ENCODE assay signal across 8 mouse cellular contexts in genomic region chr7:118584257-118584907, GRCm38 (mm10). TPM values are rescaled to one million over a fixed set of nuclear protein-coding genes. Genes with fewer than 3 reads are reported as not detected.
DNase-seq lines count a peak whose midpoint lies in the region; ATAC-seq and TF ChIP-seq lines count a peak whose summit lies in the region.

Tmc7 (minus strand) TSS chr7:118584736.

- whole genome bisulfite sequencing in embryonic facial prominence, embryonic 15.5 days: under 1% methylated on average over 50 of the region's 51 CpGs
- under 1% methylated on average over 50 of the region's 51 CpGs for WGBS in heart, embryonic 10.5 days
- 0% methylated on average over 48 of the region's 51 CpGs for WGBS in kidney, postnatal 0 days
- 1% methylated on average over 50 of the region's 51 CpGs for WGBS in liver, embryonic 14.5 days (ENCODE audit: insufficient replicate concordance)
- under 1% methylated on average over 50 of the region's 51 CpGs for WGBS in neural tube, embryonic 15.5 days

- TF ChIP-seq POLR2A in brain, embryonic 14.5 days (IDR thresholded peaks at IDR 0.05; ENCODE audit: borderline replicate concordance, extremely low read depth, insufficient read depth, insufficient read length, poor library complexity, severe bottlenecking): peak; percentile 70

- no peaks in the 10 kb centered on the region for H3K9me3 ChIP-seq in embryonic facial prominence, embryonic 15.5 days (replicated peaks)
- H3K9me3 ChIP-seq in heart, embryonic 10.5 days: no peaks in the 10 kb centered on the region; the same call in 1 of the 2 replicates
- H3K9me3 ChIP-seq in kidney, postnatal 0 days (replicated peaks; ENCODE audit: low read length): no peaks in the 10 kb centered on the region
- no peaks in the 10 kb centered on the region for H3K9me3 ChIP-seq in liver, embryonic 14.5 days (ENCODE audit: control insufficient read depth, low read length)
- no peaks in the 10 kb centered on the region for H3K9me3 ChIP-seq in neural tube, embryonic 15.5 days (replicated peaks)

- DNase-seq in CD4-positive helper T cell, adult 2 months (ENCODE audit: low read depth, low spot score): peak; percentile 16
- DNase-seq in brain, embryonic 14.5 days (ENCODE audit: low read depth): peak; percentile 91
- DNase-seq in heart, embryonic 10.5 days (ENCODE audit: low spot score): peak; percentile 81
- DNase-seq in kidney, postnatal 0 days (ENCODE audit: low spot score): peak; percentile 72
- no peak for DNase-seq in liver, embryonic 14.5 days (ENCODE audit: low read depth in 3 of 3, low spot score in 3 of 3)
- peak; percentile 61 for DNase-seq in thymus, postnatal 0 days (ENCODE audit: low spot score)

- peak; percentile 11; the same call in 1 of the 2 replicates for TF ChIP-seq CTCF in brain, embryonic 14.5 days (IDR thresholded peaks at IDR 0.05; ENCODE audit: borderline replicate concordance, extremely low read depth, insufficient read depth, insufficient read length)
- TF ChIP-seq CTCF in kidney, postnatal 0 days (IDR thresholded peaks at IDR 0.05; ENCODE audit: low read depth): 0 out of 2 replicates have a peak, but pooled peaks have one; percentile 3
- no peak for TF ChIP-seq CTCF in liver, embryonic 14.5 days (IDR thresholded peaks at IDR 0.05; ENCODE audit: low read depth)

- H3K27me3 ChIP-seq in embryonic facial prominence, embryonic 15.5 days: no peaks in the 10 kb centered on the region
- H3K27me3 ChIP-seq in heart, embryonic 10.5 days (ENCODE audit: insufficient read depth, poor library complexity, severe bottlenecking): peaks cover 22% of the 10 kb centered on the region
- H3K27me3 ChIP-seq in kidney, postnatal 0 days (ENCODE audit: insufficient read depth, low read length): no peaks in the 10 kb centered on the region
- H3K27me3 ChIP-seq in liver, embryonic 14.5 days (ENCODE audit: control insufficient read depth, insufficient read depth, low read length): no peaks in the 10 kb centered on the region; the same call in 1 of the 2 replicates
- H3K27me3 ChIP-seq in neural tube, embryonic 15.5 days (replicated peaks): no peaks in the 10 kb centered on the region

- H3K9ac ChIP-seq in embryonic facial prominence, embryonic 15.5 days: peak within 1 kb of the TSS; percentile 65
- peak within 1 kb of the TSS; percentile 59 for H3K9ac ChIP-seq in kidney, postnatal 0 days (ENCODE audit: low read depth, low read length)
- 0 out of 2 replicates have a peak within 1 kb of the TSS, but pooled peaks have one; percentile 5 for H3K9ac ChIP-seq in liver, embryonic 14.5 days (replicated peaks)
- peak within 1 kb of the TSS; percentile 81 for H3K9ac ChIP-seq in neural tube, embryonic 15.5 days (replicated peaks)

- H3K4me1 ChIP-seq in embryonic facial prominence, embryonic 15.5 days: peaks cover 10% of the 10 kb centered on the region
- peaks cover 11% of the 10 kb centered on the region; the same call in 1 of the 2 replicates for H3K4me1 ChIP-seq in heart, embryonic 10.5 days
- no peaks in the 10 kb centered on the region for H3K4me1 ChIP-seq in kidney, postnatal 0 days (replicated peaks; ENCODE audit: insufficient read depth, low read length)
- H3K4me1 ChIP-seq in liver, embryonic 14.5 days (replicated peaks; ENCODE audit: control insufficient read depth in 2 of 2, insufficient read depth in 2 of 2, low read length in 1 of 2): no peaks in the 10 kb centered on the region
- peaks cover 10% of the 10 kb centered on the region for H3K4me1 ChIP-seq in neural tube, embryonic 15.5 days

- no peak for TF ChIP-seq EP300 in liver, embryonic 14.5 days (IDR thresholded peaks at IDR 0.05; ENCODE audit: low read depth)

- peak within 1 kb of the TSS; percentile 69 for H3K4me3 ChIP-seq in embryonic facial prominence, embryonic 15.5 days (replicated peaks)
- H3K4me3 ChIP-seq in heart, embryonic 10.5 days: peak within 1 kb of the TSS; percentile 76
- H3K4me3 ChIP-seq in kidney, postnatal 0 days (replicated peaks; ENCODE audit: low read depth, low read length): peak within 1 kb of the TSS; percentile 55
- peak within 1 kb of the TSS; percentile 42 to 51 for H3K4me3 ChIP-seq in liver, embryonic 14.5 days (ENCODE audit: insufficient read depth in 1 of 2, low read depth in 2 of 2, low read length in 2 of 2)
- H3K4me3 ChIP-seq in neural tube, embryonic 15.5 days (replicated peaks): peak within 1 kb of the TSS; percentile 62

- ATAC-seq in embryonic facial prominence, embryonic 15.5 days (ENCODE audit: insufficient number of reproducible peaks, low FRiP score, low TSS enrichment, low read depth): peak; percentile 53; the same call in 1 of the 2 replicates
- ATAC-seq in kidney, postnatal 0 days (replicated peaks; ENCODE audit: low FRiP score, low read depth): peak; percentile 75
- ATAC-seq in liver, embryonic 14.5 days (ENCODE audit: insufficient read depth): peak; percentile 50; the same call in 1 of the 2 replicates
- ATAC-seq in neural tube, embryonic 15.5 days (ENCODE audit: low FRiP score): peak; percentile 91

- H3K27ac ChIP-seq in embryonic facial prominence, embryonic 15.5 days (replicated peaks): no peak within 1 kb of the TSS
- peak within 1 kb of the TSS; percentile 91 for H3K27ac ChIP-seq in heart, embryonic 10.5 days
- no peak within 1 kb of the TSS for H3K27ac ChIP-seq in kidney, postnatal 0 days
- no peak within 1 kb of the TSS for H3K27ac ChIP-seq in liver, embryonic 14.5 days
- H3K27ac ChIP-seq in neural tube, embryonic 15.5 days (replicated peaks): peak within 1 kb of the TSS; percentile 57

- H3K36me3 ChIP-seq in embryonic facial prominence, embryonic 15.5 days: no peaks in the 10 kb centered on the region; the same call in 1 of the 2 replicates
- H3K36me3 ChIP-seq in heart, embryonic 10.5 days: 0 out of 2 replicates have a peak, but pooled peaks cover 7% of the 10 kb centered on the region
- H3K36me3 ChIP-seq in kidney, postnatal 0 days (ENCODE audit: insufficient read depth, low read length): no peaks in the 10 kb centered on the region
- H3K36me3 ChIP-seq in liver, embryonic 14.5 days (replicated peaks; ENCODE audit: control insufficient read depth, insufficient read depth, low read depth): no peaks in the 10 kb centered on the region
- 0 out of 2 replicates have a peak, but pooled peaks cover 2% of the 10 kb centered on the region for H3K36me3 ChIP-seq in neural tube, embryonic 15.5 days

- peak within 1 kb of the TSS; percentile 93 for H3K4me2 ChIP-seq in embryonic facial prominence, embryonic 15.5 days (replicated peaks)
- H3K4me2 ChIP-seq in kidney, postnatal 0 days (ENCODE audit: low read length): peak within 1 kb of the TSS; percentile 93
- peak within 1 kb of the TSS; percentile 59 for H3K4me2 ChIP-seq in liver, embryonic 14.5 days (ENCODE audit: low read depth)
- peak within 1 kb of the TSS; percentile 81 for H3K4me2 ChIP-seq in neural tube, embryonic 15.5 days

RNA-seq across cellular contexts. Expression of gene Tmc7, which starts in this region (rescaled TPM):
- polyA plus RNA-seq in brain, embryonic 14.5 days (2012; rRNA removed): 8.3 and 9.2 TPM in 2 replicates
- polyA plus RNA-seq in embryonic facial prominence, embryonic 15.5 days (2015; fragmentation: Nextera tagmentation; extraction: Ambion mirVana): 4.4 and 5.6 TPM in 2 replicates
- 2.1 and 2.8 TPM in 2 replicates for polyA plus RNA-seq in heart, embryonic 10.5 days (2016; fragmentation: Nextera tagmentation; extraction: Ambion mirVana)
- polyA plus RNA-seq in kidney, postnatal 0 days (2015; fragmentation: Nextera tagmentation; extraction: Ambion mirVana): 1.3 and 1.6 TPM in 2 replicates
- polyA plus RNA-seq in liver, embryonic 14.5 days (2012; rRNA removed): 0.11 and 0.14 TPM in 2 replicates
- polyA plus RNA-seq in liver, embryonic 14.5 days (2014; fragmentation: Nextera tagmentation; extraction: Ambion mirVana): 0.24 and 0.30 TPM in 2 replicates
- polyA plus RNA-seq in neural tube, embryonic 15.5 days (2015; fragmentation: Nextera tagmentation; extraction: Ambion mirVana): 5.5 and 6.2 TPM in 2 replicates
- 0.75 and 0.78 TPM in 2 replicates for polyA plus RNA-seq in thymus, postnatal 0 days (2015; fragmentation: Nextera tagmentation; extraction: Ambion mirVana)

Comparison
In these comparisons a context has a peak if more than half of its experiments do, and no peak if none do; other contexts are left out.
1. Peak in ATAC-seq, H3K4me3 ChIP-seq, H3K9ac ChIP-seq and H3K4me2 ChIP-seq in liver, embryonic 14.5 days; RNA of the gene not detected or under 1 TPM.
2. Peak in DNase-seq in thymus, postnatal 0 days; RNA of the gene not detected or under 1 TPM.
3. DNase-seq: peak in CD4-positive helper T cell, adult 2 months (single experiment), brain, embryonic 14.5 days (single experiment), heart, embryonic 10.5 days (single experiment) and kidney, postnatal 0 days (single experiment); none in liver, embryonic 14.5 days (0 of 3).
4. H3K27ac ChIP-seq: peak in heart, embryonic 10.5 days (single experiment) and neural tube, embryonic 15.5 days (single experiment); none in embryonic facial prominence, embryonic 15.5 days (single experiment), kidney, postnatal 0 days (single experiment) and liver, embryonic 14.5 days (single experiment).
5. H3K9ac ChIP-seq: peak in every context shown above with its lines; median percentile 81 in neural tube, embryonic 15.5 days; 65 in embryonic facial prominence, embryonic 15.5 days; 59 in kidney, postnatal 0 days; 5 in liver, embryonic 14.5 days.
6. Peak in every context shown above with its lines, with median percentiles within 50 percentile points of each other: ATAC-seq, H3K4me2 ChIP-seq and H3K4me3 ChIP-seq.